Mouse (Mus musculus) forebrain, embryonic 15.5 days (tissue): Measurements from ENCODE around the gene Pirb. TPM values are rescaled to one million over a fixed set of nuclear protein-coding genes. Genes with fewer than 3 reads are reported as not detected.

ENCODE experiments used
- polyA plus RNA-seq: library from polyadenylated mRNA; unstranded; fragments of >200 nt; fragmentation: Nextera tagmentation; extraction: Ambion mirVana; gene quantifications from 2 replicates; pipeline ENCODE4 v1.2.1, GENCODE M21; 2015

Gene Pirb
- polyA plus RNA-seq, 1 experiment from 2014 or later, result 0.33 TPM

Other genes starting within 250 kb of the Pirb start
- gene Tarm1, start 217.8 kb downstream of the Pirb start, polyA plus RNA-seq, result not detected in 2 replicates
- 0.31 and 0.40 TPM in 2 replicates for gene Oscar, start 104.2 kb downstream of the Pirb start, polyA plus RNA-seq
- gene Ndufa3, start 103.0 kb downstream of the Pirb start, polyA plus RNA-seq, result 378 and 431 TPM in 2 replicates
- gene Tfpt, start 90.5 kb downstream of the Pirb start, polyA plus RNA-seq, result 33.8 and 37.4 TPM in 2 replicates
- gene Prpf31, start 90.4 kb downstream of the Pirb start, polyA plus RNA-seq, result 108 TPM in 2 replicates
- 49.5 and 51.7 TPM in 2 replicates for gene Cnot3, start 75.1 kb downstream of the Pirb start, polyA plus RNA-seq
- 15.7 and 16.5 TPM in 2 replicates for gene Leng1, start 54.6 kb downstream of the Pirb start, polyA plus RNA-seq
- 2.6 and 3.1 TPM in 2 replicates for gene Tmc4, start 42.8 kb downstream of the Pirb start, polyA plus RNA-seq
- gene Tsen34, start 27.5 kb downstream of the Pirb start, polyA plus RNA-seq, result 247 and 254 TPM in 2 replicates
- gene Mboat7, start 26.9 kb downstream of the Pirb start, polyA plus RNA-seq, result 54.8 and 66.7 TPM in 2 replicates
- 995 and 1,054 TPM in 2 replicates for gene Rps9, start 16.4 kb downstream of the Pirb start, polyA plus RNA-seq
- not detected in 2 replicates for gene Gm15448, start 105.3 kb upstream of the Pirb start, polyA plus RNA-seq
- not detected in 2 replicates for gene Pira2, start 124.7 kb upstream of the Pirb start, polyA plus RNA-seq
- not detected in 2 replicates for gene Gm14548, start 177.7 kb upstream of the Pirb start, polyA plus RNA-seq
- not detected in 2 replicates for gene Lilra6, start 195.1 kb upstream of the Pirb start, polyA plus RNA-seq